Mouse (Mus musculus) layer of hippocampus, adult 2 months (tissue): ENCODE results near the gene Cpne1. TPM values are rescaled to one million over a fixed set of nuclear protein-coding genes. Genes with fewer than 3 reads are reported as not detected.

Experiments used
- DNase-seq, 2 experiments: peaks; one replicate each; pipeline ENCODE4 v3.0.0; 2022; ENCODE audit warnings: low spot score in 2 of 2
- H3K27ac ChIP-seq: fragments of 200-600 bp; 2 replicates; pipeline ENCODE4 v1.8.1; 2022
- H3K4me3 ChIP-seq: fragments of 200-600 bp; 2 replicates; pipeline ENCODE4 v1.8.1; 2022; ENCODE audit warnings: mild to moderate bottlenecking
- CTCF ChIP-seq: fragments of 200-600 bp; conservative IDR thresholded peaks from 2 replicates; pipeline ENCODE4 v1.8.1; 2022; ENCODE audit warnings: antibody characterized with exemption, mild to moderate bottlenecking, moderate library complexity
- long read RNA-seq, 2 experiments: library from polyadenylated mRNA; stranded (forward); transcript quantifications; one replicate each; pipeline ENCODE4 v2.0.0; 2021; ENCODE audit warnings: borderline mapping rate in 2 of 2
- total RNA-seq, 2 experiments: library from RNA; stranded (reverse); gene quantifications; 2 replicates each; pipeline ENCODE4 v1.2.3; 2021

Cpne1 gene
- 10 to 100 TPM; 26.9 to 27.3 TPM for total RNA-seq
- long read RNA-seq, experiment 1, transcript Cpne1-202 (16 exons, 3,441 nt), result major isoform, 12 of 24 reads
- long read RNA-seq, experiment 1, partial matches to known transcripts, result 2 of 24 reads
- long read RNA-seq, experiment 1, other reads (novel, unspliced or antisense), result 9 of 24 reads
- long read RNA-seq, experiment 2, transcript Cpne1-202 (16 exons, 3,441 nt), result major isoform, 8 of 29 reads
- long read RNA-seq, experiment 2, transcript Cpne1-203 (17 exons, 3,492 nt), result minor isoform, 6 of 29 reads
- long read RNA-seq, experiment 2, partial matches to known transcripts, result 5 of 29 reads
- long read RNA-seq, experiment 2, other reads (novel, unspliced or antisense), result 10 of 29 reads

GRCm38 (mm10) chr2:156111358-156112079 is at the start of gene Cpne1, which contains the start of gene Rbm12:
Gene Cpne1, minus strand, starts transcription at chr2:156111965.
Gene Rbm12, minus strand, starts transcription at chr2:156111978.
- Histone ChIP-seq H3K4me3 (peak within 1 kb of the TSS; percentile 90), H3K27ac (peak within 1 kb of the TSS; percentile 99)
- TF ChIP-seq CTCF, result no peak
- peak; percentile 88 to 94 for DNase-seq

GRCm38 (mm10) chr2:156151538-156151937 is 39.8 kb upstream of the Cpne1 start:
- H3K27ac ChIP-seq, result no peak overlapping the region
- H3K4me3 ChIP-seq, result no peak overlapping the region
- DNase-seq, result no peak
- TF ChIP-seq CTCF, result peak; percentile 65

- Histone ChIP-seq H3K27ac (no peak overlapping the region), H3K4me3 (no peak overlapping the region)
- DNase-seq, result no peak
- TF ChIP-seq CTCF, result no peak
These were observed 35.7 kb upstream of the Cpne1 start for GRCm38 (mm10) chr2:156147316-156147915.

- no peak for DNase-seq
- Histone ChIP-seq H3K4me3 (no peak overlapping the region), H3K27ac (no peak overlapping the region)
- TF ChIP-seq CTCF, result no peak
These were observed 34.7 kb upstream of the Cpne1 start for GRCm38 (mm10) chr2:156146272-156146989.

- H3K4me3 ChIP-seq, result no peak overlapping the region
- H3K27ac ChIP-seq, result no peak overlapping the region
- TF ChIP-seq CTCF, result no peak
- no peak for DNase-seq
These were observed 33.8 kb upstream of the Cpne1 start for GRCm38 (mm10) chr2:156145486-156146130.

GRCm38 (mm10) chr2:156143953-156144724 is 32.4 kb upstream of the Cpne1 start, which contains the start of the genes Romo1 and Nfs1:
Gene Romo1, plus strand, starts transcription at chr2:156144039.
Gene Nfs1, minus strand, starts transcription at chr2:156144186.
- peak within 1 kb of the TSS; percentile 95 for H3K4me3 ChIP-seq
- peak; percentile 69 for TF ChIP-seq CTCF

GRCm38 (mm10) chr2:156143367-156143766 is 31.6 kb upstream of the Cpne1 start:
- peak overlapping the region; percentile 95 for H3K4me3 ChIP-seq
- TF ChIP-seq CTCF, result no peak
- no peak for DNase-seq
- peak overlapping the region; percentile 90 for H3K27ac ChIP-seq

More at GRCm38 (mm10) chr2:156143953-156144724, 32.4 kb upstream of the Cpne1 start, which contains the start of the genes Romo1 and Nfs1:
- H3K27ac ChIP-seq, result peak within 1 kb of the TSS; percentile 90
- DNase-seq, result peak; percentile 93 to 94

- no peak overlapping the region; the same call in 1 of the 2 replicates for H3K27ac ChIP-seq
- peak overlapping the region; percentile 95 for H3K4me3 ChIP-seq
- no peak for DNase-seq
- peak; percentile 60 for TF ChIP-seq CTCF
These were observed 31.1 kb upstream of the Cpne1 start for GRCm38 (mm10) chr2:156142820-156143219.

GRCm38 (mm10) chr2:156135695-156136094 is 23.9 kb upstream of the Cpne1 start:
- no peak overlapping the region for H3K4me3 ChIP-seq
- no peak for DNase-seq
- H3K27ac ChIP-seq, result no peak overlapping the region
- peak; percentile 50 for TF ChIP-seq CTCF

GRCm38 (mm10) chr2:156134161-156134560 is 22.4 kb upstream of the Cpne1 start:
- Histone ChIP-seq H3K27ac (no peak overlapping the region), H3K4me3 (no peak overlapping the region)
- DNase-seq, result no peak
- TF ChIP-seq CTCF, result no peak

GRCm38 (mm10) chr2:156126992-156127391 is 15.2 kb upstream of the Cpne1 start, which contains the start of gene Gm28036:
Gene Gm28036, minus strand, starts transcription at chr2:156127092.
- Histone ChIP-seq H3K4me3 (no peak within 1 kb of the TSS), H3K27ac (no peak within 1 kb of the TSS)
- no peak for DNase-seq
- no peak for TF ChIP-seq CTCF

- no peak for DNase-seq
- TF ChIP-seq CTCF, result no peak
- H3K4me3 ChIP-seq, result no peak overlapping the region
- no peak overlapping the region for H3K27ac ChIP-seq
These were observed 12.0 kb upstream of the Cpne1 start for GRCm38 (mm10) chr2:156123731-156124130.
